Mouse (Mus musculus): ENCODE results near the gene Hephl1. TPM values are rescaled to one million over a fixed set of nuclear protein-coding genes. Genes with fewer than 3 reads are reported as not detected.

The Hephl1 gene
- polyA plus RNA-seq, 1 experiment from 2014 or later, result not detected

DNA sequence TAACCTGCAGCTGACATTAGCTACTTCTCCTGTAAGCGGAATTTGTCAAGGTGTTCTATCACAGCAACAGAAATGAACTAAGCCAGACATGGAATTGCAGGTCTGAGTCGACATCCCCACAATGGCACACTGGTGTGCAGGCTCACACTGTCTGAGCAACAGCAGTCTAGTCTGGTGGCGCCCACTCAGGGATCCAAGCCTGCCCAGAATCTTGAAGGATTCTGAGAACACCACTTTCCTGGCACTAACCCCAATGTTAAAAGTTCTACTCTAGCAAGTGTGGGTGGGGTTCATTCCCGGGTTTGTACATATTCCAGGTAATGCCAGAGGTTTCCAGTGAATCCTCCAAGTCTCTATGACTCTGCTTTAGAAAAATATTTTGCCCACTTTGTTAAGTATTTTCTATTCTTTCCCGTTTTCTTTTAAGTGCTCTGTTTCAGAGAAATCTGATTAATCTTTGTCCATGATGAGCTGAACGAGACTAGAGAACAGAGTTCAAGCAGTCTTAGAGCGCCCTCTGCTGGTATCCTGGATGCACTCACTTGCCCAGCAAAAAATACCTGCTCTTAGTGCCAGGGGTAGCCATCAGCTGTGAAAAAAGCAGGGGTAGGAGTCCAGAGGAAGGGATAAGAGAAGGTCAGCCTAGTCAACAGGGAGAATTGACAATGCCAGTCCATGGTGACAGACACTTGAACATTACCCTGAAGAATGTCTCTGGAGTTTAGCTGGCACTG lies 96.5 kb downstream of the Hephl1 start:
- Histone ChIP-seq H3K27ac (ENCODE audit: low read length) (no peak overlapping the region), H3K4me1 (replicated peaks; ENCODE audit: control insufficient read depth, insufficient read depth, low read length) (no peaks in the 10 kb centered on the region), H3K9me3 (ENCODE audit: control insufficient read depth, low read length) (no peaks in the 10 kb centered on the region), H3K27me3 (replicated peaks; ENCODE audit: control insufficient read depth, insufficient read depth, low read length) (no peaks in the 10 kb centered on the region), H3K4me3 (replicated peaks; ENCODE audit: low read length) (no peak overlapping the region), H3K4me2 (ENCODE audit: low read length) (no peak overlapping the region), H3K9ac (replicated peaks; ENCODE audit: low read depth, low read length) (no peak overlapping the region), H3K36me3 (ENCODE audit: control insufficient read depth, insufficient read depth) (no peaks in the 10 kb centered on the region; the same call in 1 of the 2 replicates)
- peak; percentile 76 for ATAC-seq
- WGBS, result 52% methylated on average over 7 of the region's 7 CpGs

- no peaks in the 10 kb centered on the region for H3K27me3 ChIP-seq (replicated peaks; ENCODE audit: control insufficient read depth, insufficient read depth, low read length)
- no peak overlapping the region for H3K4me2 ChIP-seq (ENCODE audit: low read length)
- H3K4me3 ChIP-seq (replicated peaks; ENCODE audit: low read length), result no peak overlapping the region
- H3K27ac ChIP-seq (ENCODE audit: low read length), result no peak overlapping the region
- no peaks in the 10 kb centered on the region for H3K9me3 ChIP-seq (ENCODE audit: control insufficient read depth, low read length)
- no peak for ATAC-seq
- peaks cover 8% of the 10 kb centered on the region for H3K4me1 ChIP-seq (replicated peaks; ENCODE audit: control insufficient read depth, insufficient read depth, low read length)
- H3K36me3 ChIP-seq (ENCODE audit: control insufficient read depth, insufficient read depth), result peaks cover 26% of the 10 kb centered on the region
- WGBS, result 71% methylated on average over 14 of the region's 14 CpGs
- H3K9ac ChIP-seq (replicated peaks; ENCODE audit: low read depth, low read length), result no peak overlapping the region
These were observed 104.3 kb downstream of the Hephl1 start for GRCm38 (mm10) chr9:15007566-15007965.

DNA sequence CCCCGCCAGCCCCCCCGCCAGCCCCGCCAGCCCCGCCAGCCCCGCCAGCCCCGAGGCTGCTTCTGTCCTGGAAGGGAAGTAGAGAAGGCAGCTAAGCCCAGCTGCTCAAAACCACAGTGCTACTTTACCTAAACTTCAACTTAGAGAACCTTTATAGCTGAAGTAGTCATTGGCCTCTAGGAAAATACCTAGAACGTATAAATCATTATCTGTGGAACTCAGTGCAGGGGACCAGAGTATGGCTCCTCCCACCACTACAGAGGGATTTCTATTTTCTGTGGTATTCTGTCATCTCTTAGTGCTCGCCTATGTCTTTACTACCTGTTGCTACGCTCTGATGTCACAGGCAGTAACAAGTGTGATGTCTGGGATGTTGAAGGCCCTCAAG lies 107.6 kb downstream of the Hephl1 start:
- Histone ChIP-seq H3K4me2 (ENCODE audit: low read length) (no peak overlapping the region), H3K9ac (replicated peaks; ENCODE audit: low read depth, low read length) (no peak overlapping the region), H3K4me1 (replicated peaks; ENCODE audit: control insufficient read depth, insufficient read depth, low read length) (peaks cover 8% of the 10 kb centered on the region), H3K27me3 (replicated peaks; ENCODE audit: control insufficient read depth, insufficient read depth, low read length) (no peaks in the 10 kb centered on the region), H3K27ac (ENCODE audit: low read length) (no peak overlapping the region), H3K36me3 (ENCODE audit: control insufficient read depth, insufficient read depth) (peaks cover 26% of the 10 kb centered on the region), H3K4me3 (replicated peaks; ENCODE audit: low read length) (no peak overlapping the region), H3K9me3 (ENCODE audit: control insufficient read depth, low read length) (no peaks in the 10 kb centered on the region)
- WGBS, result 83% methylated on average over 9 of the region's 9 CpGs
- ATAC-seq, result no peak

- ATAC-seq, result no peak
- 41% methylated on average over 10 of the region's 10 CpGs for WGBS
- no peaks in the 10 kb centered on the region for H3K27me3 ChIP-seq (replicated peaks; ENCODE audit: control insufficient read depth, insufficient read depth, low read length)
These were observed 108.1 kb downstream of the Hephl1 start for GRCm38 (mm10) chr9:15003676-15004297.

GRCm38 (mm10) chr9:15002995-15003613 lies 108.8 kb downstream of the Hephl1 start:
- H3K4me3 ChIP-seq (replicated peaks; ENCODE audit: low read length), result no peak overlapping the region
- H3K4me1 ChIP-seq (replicated peaks; ENCODE audit: control insufficient read depth, insufficient read depth, low read length), result peaks cover 8% of the 10 kb centered on the region
- H3K36me3 ChIP-seq (ENCODE audit: control insufficient read depth, insufficient read depth), result peaks cover 24% of the 10 kb centered on the region
- H3K4me2 ChIP-seq (ENCODE audit: low read length), result no peak overlapping the region
- no peaks in the 10 kb centered on the region for H3K27me3 ChIP-seq (replicated peaks; ENCODE audit: control insufficient read depth, insufficient read depth, low read length)
- no peak overlapping the region for H3K27ac ChIP-seq (ENCODE audit: low read length)
- H3K9ac ChIP-seq (replicated peaks; ENCODE audit: low read depth, low read length), result no peak overlapping the region
- peak; percentile 60 for ATAC-seq
- no peaks in the 10 kb centered on the region for H3K9me3 ChIP-seq (ENCODE audit: control insufficient read depth, low read length)
- 6% methylated on average over 6 of the region's 6 CpGs for WGBS

More at GRCm38 (mm10) chr9:15003676-15004297, 108.1 kb downstream of the Hephl1 start:
- H3K9ac ChIP-seq (replicated peaks; ENCODE audit: low read depth, low read length), result no peak overlapping the region
- H3K4me1 ChIP-seq (replicated peaks; ENCODE audit: control insufficient read depth, insufficient read depth, low read length), result peaks cover 8% of the 10 kb centered on the region
- no peak overlapping the region for H3K4me3 ChIP-seq (replicated peaks; ENCODE audit: low read length)
- H3K9me3 ChIP-seq (ENCODE audit: control insufficient read depth, low read length), result no peaks in the 10 kb centered on the region
- peaks cover 26% of the 10 kb centered on the region for H3K36me3 ChIP-seq (ENCODE audit: control insufficient read depth, insufficient read depth)
- no peak overlapping the region for H3K27ac ChIP-seq (ENCODE audit: low read length)
- no peak overlapping the region for H3K4me2 ChIP-seq (ENCODE audit: low read length)

Other genes with a start within 250 kb of the Hephl1 start
- gene Izumo1r, start 208.2 kb downstream of the Hephl1 start, polyA plus RNA-seq (2015; fragmentation: Nextera tagmentation; extraction: Ambion mirVana), result not detected in 2 replicates
- 136 and 138 TPM in 2 replicates for gene Panx1, start 66.6 kb downstream of the Hephl1 start, polyA plus RNA-seq (2015; fragmentation: Nextera tagmentation; extraction: Ambion mirVana)
- 6.2 and 12.1 TPM in 2 replicates for gene Vstm5, start 126.9 kb upstream of the Hephl1 start, polyA plus RNA-seq (2015; fragmentation: Nextera tagmentation; extraction: Ambion mirVana)
- 34.9 and 45.8 TPM in 2 replicates for gene Med17, start 167.8 kb upstream of the Hephl1 start, polyA plus RNA-seq (2015; fragmentation: Nextera tagmentation; extraction: Ambion mirVana)
- 47.0 and 47.6 TPM in 2 replicates for gene Taf1d, start 194.1 kb upstream of the Hephl1 start, polyA plus RNA-seq (2015; fragmentation: Nextera tagmentation; extraction: Ambion mirVana)
- 13.0 and 13.6 TPM in 2 replicates for gene 4931406C07Rik, start 194.3 kb upstream of the Hephl1 start, polyA plus RNA-seq (2015; fragmentation: Nextera tagmentation; extraction: Ambion mirVana)
- gene Cep295, start 245.7 kb upstream of the Hephl1 start, polyA plus RNA-seq (2015; fragmentation: Nextera tagmentation; extraction: Ambion mirVana), result 14.8 and 15.8 TPM in 2 replicates

Measured in forebrain, embryonic 16.5 days (tissue).